Mouse (Mus musculus) kidney, postnatal 0 days (tissue): ENCODE measurements around the gene Mertk. TPM values are rescaled to one million over a fixed set of nuclear protein-coding genes. Genes with fewer than 3 reads are reported as not detected.

Experiments
- ATAC-seq: fragments of 200-750 bp; cut with Nextera tagmentation; replicated peaks from 2 replicates; pipeline ENCODE4 v1.8.0; 2017; ENCODE audit warnings: low read depth, moderate number of reproducible peaks, moderate TSS enrichment, moderate library complexity; ENCODE audit not compliant: low FRiP score
- DNase-seq: peaks from one replicate; pipeline ENCODE4 v3.0.0-alpha.2; 2016; ENCODE audit warnings: low spot score
- H3K27ac ChIP-seq: fragments of 300-500 bp; sonication (generic); 2 replicates; pipeline ENCODE4 v1.5.1; 2014; ENCODE audit warnings: mild to moderate bottlenecking
- H3K27me3 ChIP-seq: fragments of 300-500 bp; sonication (generic); 2 replicates; pipeline ENCODE4 v1.6.1; 2014; ENCODE audit warnings: low read length, mixed read lengths; ENCODE audit not compliant: insufficient read depth
- H3K36me3 ChIP-seq: fragments of 300-500 bp; sonication (generic); 2 replicates; pipeline ENCODE4 v1.6.1; 2014; ENCODE audit warnings: low read length, mixed read lengths; ENCODE audit not compliant: insufficient read depth
- H3K4me1 ChIP-seq: fragments of 300-500 bp; sonication (generic); replicated peaks from 2 replicates; pipeline ENCODE4 v1.6.1; 2014; ENCODE audit warnings: antibody characterized with exemption, low read length, mixed read lengths; ENCODE audit not compliant: insufficient read depth
- H3K4me2 ChIP-seq: fragments of 300-500 bp; sonication (generic); 2 replicates; pipeline ENCODE4 v1.6.1; 2014; ENCODE audit warnings: mild to moderate bottlenecking, low read length, moderate library complexity, mixed read lengths
- H3K4me3 ChIP-seq: fragments of 300-500 bp; sonication (generic); replicated peaks from 2 replicates; pipeline ENCODE4 v1.5.1; 2014; ENCODE audit warnings: low read depth, low read length
- H3K9ac ChIP-seq: fragments of 300-500 bp; sonication (generic); 2 replicates; pipeline ENCODE4 v1.6.1; 2014; ENCODE audit warnings: low read depth, low read length
- H3K9me3 ChIP-seq: fragments of 300-500 bp; sonication (generic); replicated peaks from 2 replicates; pipeline ENCODE4 v1.6.1; 2016; ENCODE audit warnings: low read length, inconsistent platforms, mixed read lengths
- CTCF ChIP-seq: IDR thresholded peaks from 2 replicates; pipeline ENCODE4 v1.5.1; 2016; ENCODE audit warnings: antibody characterized with exemption, low read depth, mild to moderate bottlenecking, moderate library complexity
- WGBS: fragments of 180-500 bp; shearing (Covaris S2); extraction: QIAGEN DNeasy Blood & Tissue Kit; methylation state at CpG from one replicate; pipeline ENCODE4 v1.1.7; 2014; 5-methylcytosine and 5-hydroxymethylcytosine counted together
- polyA plus RNA-seq: library from polyadenylated mRNA; unstranded; fragments of >200 nt; fragmentation: Nextera tagmentation; extraction: Ambion mirVana; gene quantifications from 2 replicates; pipeline ENCODE4 v1.2.1, GENCODE M21; 2015

Gene Mertk
- polyA plus RNA-seq, 1 experiment from 2014 or later: 8.9 TPM

- no peak for DNase-seq
- Histone ChIP-seq H3K9ac (no peak overlapping the region), H3K4me1 (no peaks in the 10 kb centered on the region), H3K4me2 (no peak overlapping the region), H3K9me3 (no peaks in the 10 kb centered on the region), H3K4me3 (no peak overlapping the region), H3K27me3 (no peaks in the 10 kb centered on the region), H3K36me3 (peaks cover 17% of the 10 kb centered on the region; the same call in 1 of the 2 replicates), H3K27ac (no peak overlapping the region)
- WGBS: 81% methylated on average over 4 of the region's 4 CpGs
- no peak for ATAC-seq
- TF ChIP-seq CTCF: no peak
These were observed 69.9 kb downstream of the Mertk start for GRCm38 (mm10) chr2:128768545-128769247.

GRCm38 (mm10) chr2:128770557-128770956 is 71.8 kb downstream of the Mertk start:
- ATAC-seq (no peak), DNase-seq (no peak)
- 89% methylated on average over 6 of the region's 6 CpGs for WGBS
- TF ChIP-seq CTCF: no peak
- no peaks in the 10 kb centered on the region for H3K9me3 ChIP-seq
- H3K27ac ChIP-seq: no peak overlapping the region
- H3K4me1 ChIP-seq: no peaks in the 10 kb centered on the region
- no peaks in the 10 kb centered on the region for H3K27me3 ChIP-seq
- H3K4me3 ChIP-seq: no peak overlapping the region
- no peak overlapping the region for H3K9ac ChIP-seq
- H3K36me3 ChIP-seq: peaks cover 11% of the 10 kb centered on the region; the same call in 1 of the 2 replicates
- H3K4me2 ChIP-seq: no peak overlapping the region

- Histone ChIP-seq H3K27ac (no peak overlapping the region), H3K4me2 (no peak overlapping the region), H3K36me3 (peaks cover 10% of the 10 kb centered on the region; the same call in 1 of the 2 replicates), H3K27me3 (no peaks in the 10 kb centered on the region), H3K9me3 (no peaks in the 10 kb centered on the region), H3K4me3 (no peak overlapping the region), H3K9ac (no peak overlapping the region), H3K4me1 (no peaks in the 10 kb centered on the region)
- WGBS: 86% methylated on average over 4 of the region's 4 CpGs
- TF ChIP-seq CTCF: no peak
- ATAC-seq: no peak
- no peak for DNase-seq
These were observed 72.3 kb downstream of the Mertk start for GRCm38 (mm10) chr2:128771048-128771447.

GRCm38 (mm10) chr2:128771750-128772338 is 73.1 kb downstream of the Mertk start:
- H3K27ac ChIP-seq: no peak overlapping the region

GRCm38 (mm10) chr2:128782231-128782630 is 83.5 kb downstream of the Mertk start:
- Histone ChIP-seq H3K9ac (no peak overlapping the region), H3K27ac (no peak overlapping the region), H3K4me3 (no peak overlapping the region), H3K4me1 (no peaks in the 10 kb centered on the region), H3K27me3 (no peaks in the 10 kb centered on the region), H3K4me2 (no peak overlapping the region), H3K36me3 (0 out of 2 replicates have a peak, but pooled peaks cover 10% of the 10 kb centered on the region), H3K9me3 (no peaks in the 10 kb centered on the region)
- 91% methylated on average over 5 of the region's 5 CpGs for whole genome bisulfite sequencing
- no peak for ATAC-seq
- TF ChIP-seq CTCF: no peak
- no peak for DNase-seq

More at GRCm38 (mm10) chr2:128771750-128772338, 73.1 kb downstream of the Mertk start:
- no peak for DNase-seq
- 0 out of 2 replicates have a peak, but pooled peaks cover 4% of the 10 kb centered on the region for H3K36me3 ChIP-seq
- no peak for ATAC-seq
- H3K9me3 ChIP-seq: no peaks in the 10 kb centered on the region
- H3K27me3 ChIP-seq: no peaks in the 10 kb centered on the region
- TF ChIP-seq CTCF: no peak
- no peak overlapping the region for H3K4me2 ChIP-seq
- no peak overlapping the region for H3K4me3 ChIP-seq
- no peak overlapping the region for H3K9ac ChIP-seq
- 93% methylated on average over 7 of the region's 7 CpGs for WGBS
- H3K4me1 ChIP-seq: no peaks in the 10 kb centered on the region

- TF ChIP-seq CTCF: no peak
- Histone ChIP-seq H3K27me3 (no peaks in the 10 kb centered on the region), H3K4me3 (no peak overlapping the region), H3K27ac (no peak overlapping the region), H3K9me3 (no peaks in the 10 kb centered on the region), H3K36me3 (0 out of 2 replicates have a peak, but pooled peaks cover 10% of the 10 kb centered on the region), H3K9ac (no peak overlapping the region), H3K4me1 (no peaks in the 10 kb centered on the region), H3K4me2 (no peak overlapping the region)
- WGBS: 64% methylated on average over 10 of the region's 10 CpGs
- ATAC-seq: peak; percentile 52; the same call in 1 of the 2 replicates
- no peak for DNase-seq
These were observed 85.0 kb downstream of the Mertk start for GRCm38 (mm10) chr2:128783660-128784345.
